ENCODE assay signal across 8 mouse cellular contexts in the genomic region with DNA sequence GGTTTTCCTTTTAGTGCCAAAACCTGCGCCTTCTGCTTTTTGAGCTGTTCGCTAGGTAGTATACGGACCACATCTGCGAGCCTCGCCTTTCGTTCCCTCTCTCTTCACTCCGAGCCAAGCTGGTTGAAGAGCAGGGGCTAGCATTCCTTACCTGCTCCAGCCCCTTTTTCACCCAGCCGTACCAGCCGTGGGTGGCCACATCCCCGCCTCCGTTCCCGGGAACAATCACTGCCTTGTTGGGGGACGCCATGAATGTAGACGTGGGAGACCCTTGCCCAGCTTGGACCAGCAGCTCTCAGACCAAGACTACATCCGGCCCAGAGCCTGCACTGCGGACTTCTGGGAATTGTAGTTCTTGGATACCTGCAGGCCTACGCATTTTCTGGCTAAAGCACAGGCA. TPM values are rescaled to one million over a fixed set of nuclear protein-coding genes. Genes with fewer than 3 reads are reported as not detected.
DNase-seq lines count a peak whose midpoint lies in the region; ATAC-seq and TF ChIP-seq lines count a peak whose summit lies in the region.

A gene (minus strand): TSS at position 341 of the 400 bp plus-strand sequence.

- H3K4me1 ChIP-seq in embryonic facial prominence, embryonic 13.5 days = peaks cover 5% of the 10 kb centered on the region; the same call in 1 of the 2 replicates
- no peaks in the 10 kb centered on the region; the same call in 1 of the 2 replicates for H3K4me1 ChIP-seq in heart, adult 2 months (ENCODE audit: control insufficient read depth, insufficient read depth, low read length)
- peaks cover 16% of the 10 kb centered on the region for H3K4me1 ChIP-seq in midbrain, embryonic 10.5 days

- under 1% methylated on average over 17 of the region's 17 CpGs for WGBS in embryonic facial prominence, embryonic 13.5 days
- under 1% methylated on average over 17 of the region's 17 CpGs for WGBS in heart, adult 2 months
- WGBS in midbrain, embryonic 10.5 days = under 1% methylated on average over 17 of the region's 17 CpGs

- H3K9ac ChIP-seq in embryonic facial prominence, embryonic 13.5 days = peak within 1 kb of the TSS; percentile 85
- peak within 1 kb of the TSS; percentile 92 for H3K9ac ChIP-seq in heart, adult 2 months (ENCODE audit: low read depth, low read length)

- peak; percentile 59 for TF ChIP-seq POLR2A in heart, adult 2 months (IDR thresholded peaks at IDR 0.05; ENCODE audit: insufficient read depth, low read depth, low read length)

- ATAC-seq in embryonic facial prominence, embryonic 13.5 days (ENCODE audit: insufficient number of reproducible peaks, insufficient read depth, low FRiP score, low TSS enrichment, low read depth) = peak; percentile 93

- no peaks in the 10 kb centered on the region for H3K9me3 ChIP-seq in embryonic facial prominence, embryonic 13.5 days
- no peaks in the 10 kb centered on the region for H3K9me3 ChIP-seq in midbrain, embryonic 10.5 days (replicated peaks)

- peak within 1 kb of the TSS; percentile 87 for H3K27ac ChIP-seq in embryonic facial prominence, embryonic 13.5 days
- peak within 1 kb of the TSS; percentile 79 for H3K27ac ChIP-seq in heart, adult 2 months
- peak within 1 kb of the TSS; percentile 93 for H3K27ac ChIP-seq in midbrain, embryonic 10.5 days (replicated peaks)

- intact Hi-C loops in heart, adult 2 months (cut with DNase I) = loop anchor here (10.0 kb wide), 1 partner anchor 186 kb away; a partner anchor contains a TSS
- intact Hi-C loops in left cerebral cortex, postnatal 4 days (cut with DNase I) = no loop called here

- peaks cover 2% of the 10 kb centered on the region for H3K79me2 ChIP-seq in heart, adult 2 months (replicated peaks; ENCODE audit: control insufficient read depth, insufficient read depth, low read length)

- peak within 1 kb of the TSS; percentile 63 for H3K4me3 ChIP-seq in embryonic facial prominence, embryonic 13.5 days
- H3K4me3 ChIP-seq in heart, adult 2 months = peak within 1 kb of the TSS; percentile 97
- H3K4me3 ChIP-seq in midbrain, embryonic 10.5 days = peak within 1 kb of the TSS; percentile 81

- no peaks in the 10 kb centered on the region for H3K27me3 ChIP-seq in embryonic facial prominence, embryonic 13.5 days
- no peaks in the 10 kb centered on the region for H3K27me3 ChIP-seq in heart, adult 2 months (ENCODE audit: control insufficient read depth, insufficient read depth, low read length)
- no peaks in the 10 kb centered on the region for H3K27me3 ChIP-seq in midbrain, embryonic 10.5 days (ENCODE audit: low read depth, poor library complexity, severe bottlenecking)

- TF ChIP-seq CTCF in heart, adult 2 months (IDR thresholded peaks at IDR 0.05) = no peak

- peaks cover 20% of the 10 kb centered on the region for H3K36me3 ChIP-seq in embryonic facial prominence, embryonic 13.5 days
- H3K36me3 ChIP-seq in heart, adult 2 months (ENCODE audit: control insufficient read depth, insufficient read depth, low read length) = no peaks in the 10 kb centered on the region
- peaks cover 26% of the 10 kb centered on the region for H3K36me3 ChIP-seq in midbrain, embryonic 10.5 days

- TF ChIP-seq EP300 in heart, adult 2 months (IDR thresholded peaks at IDR 0.05; ENCODE audit: insufficient read depth, low read depth, low read length) = no peak

- peak within 1 kb of the TSS; percentile 64 for H3K4me2 ChIP-seq in embryonic facial prominence, embryonic 13.5 days

- peak; percentile 83 for DNase-seq in 3134 (ENCODE audit: extremely low read depth, insufficient read length, low spot score)
- DNase-seq in adrenal gland, postnatal 36 days = peak; percentile 68 to 69
- DNase-seq in heart, adult 2 months = peak; percentile 63 to 71
- DNase-seq in kidney, adult 18-20 months = peak; percentile 77
- DNase-seq in left cerebral cortex, postnatal 4 days = peak; percentile 69
- peak; percentile 80 for DNase-seq in midbrain, embryonic 10.5 days (ENCODE audit: low spot score)
- DNase-seq in right cerebral cortex, postnatal 4 days = peak; percentile 64

RNA-seq across cellular contexts. Expression of the gene that starts here (rescaled TPM):
- total RNA-seq in adrenal gland, postnatal 36 days (2021) = 10 to 100 TPM; 30.4 to 32.7 TPM
- 66.4 and 66.5 TPM in 2 replicates for polyA plus RNA-seq in embryonic facial prominence, embryonic 13.5 days (2015; fragmentation: Nextera tagmentation; extraction: Ambion mirVana)
- total RNA-seq in heart, adult 2 months (2021) = 10 to 100 TPM; 10.4 to 12.1 TPM
- polyA plus RNA-seq in heart, adult 2 months (2012; rRNA removed) = 7.3 and 11.0 TPM in 2 replicates
- 10 to 100 TPM; 22.8 to 26.0 TPM for total RNA-seq in left cerebral cortex, postnatal 4 days (2021)
- 60.4 and 66.4 TPM in 2 replicates for polyA plus RNA-seq in midbrain, embryonic 10.5 days (2016; fragmentation: Nextera tagmentation; extraction: Ambion mirVana)

Comparison
In these comparisons a context has a peak if more than half of its experiments do, and no peak if none do; other contexts are left out.
1. Peak in every context shown above with its lines: DNase-seq, ATAC-seq, H3K4me3 ChIP-seq and H3K27ac ChIP-seq.